Mouse (Mus musculus): Measurements from ENCODE around the gene Myo1b. TPM values are rescaled to one million over a fixed set of nuclear protein-coding genes. Genes with fewer than 3 reads are reported as not detected.
A peak's percentile ranks its signal among the peaks of the same experiment; 100 is the strongest.

Myo1b gene
- polyA plus RNA-seq, 1 experiment from 2014 or later = 117 TPM

GRCm38 (mm10) chr1:51795586-51796309 is 120.1 kb downstream of the Myo1b start:
- TF ChIP-seq CTCF (IDR thresholded peaks at IDR 0.05; ENCODE audit: low read depth) = no peak
- Histone ChIP-seq H3K4me2 (no peak overlapping the region), H3K36me3 (ENCODE audit: insufficient read depth) (peaks cover 72% of the 10 kb centered on the region), H3K27ac (ENCODE audit: low read depth) (no peak overlapping the region), H3K27me3 (ENCODE audit: insufficient read depth, low read length) (no peaks in the 10 kb centered on the region), H3K9me3 (ENCODE audit: low read depth, low read length) (no peaks in the 10 kb centered on the region), H3K4me3 (ENCODE audit: low read depth, low read length) (no peak overlapping the region), H3K4me1 (ENCODE audit: insufficient read depth) (no peaks in the 10 kb centered on the region), H3K9ac (no peak overlapping the region)
- no peak; the same call in 1 of the 2 replicates for ATAC-seq (ENCODE audit: insufficient read depth)
- 76% methylated on average over 9 of the region's 9 CpGs for WGBS
- DNase-seq = peak; percentile 43

GRCm38 (mm10) chr1:51789269-51789668 is 126.6 kb downstream of the Myo1b start:
- ATAC-seq (ENCODE audit: insufficient read depth) = peak; percentile 44; the same call in 1 of the 2 replicates
- H3K4me3 ChIP-seq (ENCODE audit: low read depth, low read length) = no peak overlapping the region
- H3K36me3 ChIP-seq (ENCODE audit: insufficient read depth) = peaks cover 64% of the 10 kb centered on the region
- no peaks in the 10 kb centered on the region for H3K27me3 ChIP-seq (ENCODE audit: insufficient read depth, low read length)
- peak; percentile 53 for DNase-seq
- H3K27ac ChIP-seq (ENCODE audit: low read depth) = peak overlapping the region; percentile 54; the same call in 1 of the 2 replicates
- 44% methylated on average over 6 of the region's 6 CpGs for WGBS
- H3K4me2 ChIP-seq = no peak overlapping the region
- H3K9ac ChIP-seq = no peak overlapping the region
- H3K4me1 ChIP-seq (ENCODE audit: insufficient read depth) = no peaks in the 10 kb centered on the region
- H3K9me3 ChIP-seq (ENCODE audit: low read depth, low read length) = no peaks in the 10 kb centered on the region
- TF ChIP-seq CTCF (IDR thresholded peaks at IDR 0.05; ENCODE audit: low read depth) = no peak

DNA sequence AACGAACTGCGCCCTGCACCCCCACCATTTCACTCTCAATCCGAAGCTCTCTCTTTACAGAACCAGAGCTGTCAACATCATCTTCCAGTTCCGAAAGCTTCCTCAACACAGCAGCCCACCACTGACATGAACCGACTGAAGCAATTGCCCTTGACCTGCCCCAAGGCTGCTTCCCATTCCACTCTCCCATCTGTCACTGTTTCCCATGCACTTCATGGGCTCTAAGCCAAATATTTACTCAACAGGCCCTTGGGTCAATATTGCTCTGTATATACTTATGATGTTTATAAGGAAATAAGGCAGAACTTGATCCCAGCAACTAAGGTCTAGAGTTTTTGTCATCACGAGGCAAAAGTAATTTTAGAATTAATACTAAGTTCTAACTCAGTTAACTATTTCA is 133.8 kb downstream of the Myo1b start:
- peak; percentile 73 for ATAC-seq (ENCODE audit: insufficient read depth)
- 38% methylated on average over 6 of the region's 6 CpGs for WGBS
- no peak overlapping the region for H3K27ac ChIP-seq (ENCODE audit: low read depth)
- DNase-seq = peak; percentile 68
- no peak overlapping the region for H3K9ac ChIP-seq
- no peaks in the 10 kb centered on the region for H3K9me3 ChIP-seq (ENCODE audit: low read depth, low read length)
- no peak for TF ChIP-seq CTCF (IDR thresholded peaks at IDR 0.05; ENCODE audit: low read depth)
- no peak overlapping the region for H3K4me2 ChIP-seq
- no peaks in the 10 kb centered on the region for H3K27me3 ChIP-seq (ENCODE audit: insufficient read depth, low read length)
- H3K36me3 ChIP-seq (ENCODE audit: insufficient read depth) = peaks cover 51% of the 10 kb centered on the region
- H3K4me3 ChIP-seq (ENCODE audit: low read depth, low read length) = no peak overlapping the region
- no peaks in the 10 kb centered on the region for H3K4me1 ChIP-seq (ENCODE audit: insufficient read depth)

- H3K4me1 ChIP-seq (ENCODE audit: insufficient read depth) = no peaks in the 10 kb centered on the region
- H3K4me3 ChIP-seq (ENCODE audit: low read depth, low read length) = no peak overlapping the region
- peaks cover 61% of the 10 kb centered on the region for H3K36me3 ChIP-seq (ENCODE audit: insufficient read depth)
- ATAC-seq (ENCODE audit: insufficient read depth) (no peak), DNase-seq (peak; percentile 15)
- H3K27me3 ChIP-seq (ENCODE audit: insufficient read depth, low read length) = no peaks in the 10 kb centered on the region
- H3K9ac ChIP-seq = no peak overlapping the region
- H3K9me3 ChIP-seq (ENCODE audit: low read depth, low read length) = no peaks in the 10 kb centered on the region
- H3K27ac ChIP-seq (ENCODE audit: low read depth) = no peak overlapping the region
- no peak overlapping the region for H3K4me2 ChIP-seq
- TF ChIP-seq CTCF (IDR thresholded peaks at IDR 0.05; ENCODE audit: low read depth) = no peak
Observed at GRCm38 (mm10) chr1:51780357-51780756, 135.5 kb downstream of the Myo1b start.

GRCm38 (mm10) chr1:51778241-51778640 is 137.6 kb downstream of the Myo1b start:
- Histone ChIP-seq H3K27ac (ENCODE audit: low read depth) (no peak overlapping the region), H3K4me2 (no peak overlapping the region), H3K9me3 (ENCODE audit: low read depth, low read length) (no peaks in the 10 kb centered on the region), H3K9ac (no peak overlapping the region), H3K36me3 (ENCODE audit: insufficient read depth) (peaks cover 70% of the 10 kb centered on the region), H3K4me3 (ENCODE audit: low read depth, low read length) (no peak overlapping the region), H3K27me3 (ENCODE audit: insufficient read depth, low read length) (no peaks in the 10 kb centered on the region), H3K4me1 (ENCODE audit: insufficient read depth) (no peaks in the 10 kb centered on the region)
- 81% methylated on average over 7 of the region's 7 CpGs for WGBS
- ATAC-seq (ENCODE audit: insufficient read depth) (no peak), DNase-seq (no peak)
- no peak for TF ChIP-seq CTCF (IDR thresholded peaks at IDR 0.05; ENCODE audit: low read depth)

- no peak overlapping the region for H3K27ac ChIP-seq (ENCODE audit: low read depth)
- no peaks in the 10 kb centered on the region for H3K9me3 ChIP-seq (ENCODE audit: low read depth, low read length)
- DNase-seq (no peak), ATAC-seq (ENCODE audit: insufficient read depth) (no peak)
- H3K27me3 ChIP-seq (ENCODE audit: insufficient read depth, low read length) = no peaks in the 10 kb centered on the region
- WGBS = 76% methylated on average over 5 of the region's 5 CpGs
- no peaks in the 10 kb centered on the region for H3K4me1 ChIP-seq (ENCODE audit: insufficient read depth)
- no peak overlapping the region for H3K9ac ChIP-seq
- H3K36me3 ChIP-seq (ENCODE audit: insufficient read depth) = peaks cover 91% of the 10 kb centered on the region
- no peak overlapping the region for H3K4me2 ChIP-seq
- no peak overlapping the region for H3K4me3 ChIP-seq (ENCODE audit: low read depth, low read length)
- no peak for TF ChIP-seq CTCF (IDR thresholded peaks at IDR 0.05; ENCODE audit: low read depth)
Observed at GRCm38 (mm10) chr1:51770504-51770871, 145.4 kb downstream of the Myo1b start.

DNA sequence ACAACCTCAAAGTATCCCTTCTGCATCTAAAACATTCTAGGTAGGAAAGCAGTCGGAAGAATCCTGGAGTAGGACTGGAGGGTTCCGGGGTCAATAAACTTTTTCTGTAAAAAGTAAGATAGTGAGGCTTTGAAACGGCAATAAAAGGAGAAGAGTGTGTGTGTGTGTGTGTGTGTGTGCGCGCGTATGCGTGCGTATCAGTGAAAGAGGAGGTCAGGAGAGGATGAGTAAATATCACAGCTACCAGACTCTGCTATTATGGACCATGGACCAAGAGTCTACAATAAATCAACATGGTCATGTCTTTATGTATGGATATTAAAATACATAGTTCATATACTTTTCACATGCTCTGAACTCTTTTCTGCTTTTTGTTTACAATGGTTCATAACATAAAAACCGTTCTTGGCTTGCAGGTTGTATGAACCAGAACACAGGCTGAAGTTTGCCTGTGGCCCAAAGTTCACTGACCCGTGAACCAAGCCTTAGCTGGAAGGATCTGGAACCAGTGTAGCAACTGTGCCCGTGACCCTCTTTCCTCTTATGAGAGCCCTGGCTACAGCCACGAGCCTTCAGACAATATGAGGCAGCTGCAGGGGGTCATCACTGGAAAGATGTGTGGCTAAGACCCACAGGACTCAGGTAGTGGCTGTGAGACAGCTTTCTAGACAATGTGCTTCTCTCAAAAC is 145.9 kb downstream of the Myo1b start:
- H3K27me3 ChIP-seq (ENCODE audit: insufficient read depth, low read length) = no peaks in the 10 kb centered on the region
- no peak for ATAC-seq (ENCODE audit: insufficient read depth)
- TF ChIP-seq CTCF (IDR thresholded peaks at IDR 0.05; ENCODE audit: low read depth) = no peak
- H3K9ac ChIP-seq = no peak overlapping the region
- H3K27ac ChIP-seq (ENCODE audit: low read depth) = no peak overlapping the region
- DNase-seq = no peak
- H3K36me3 ChIP-seq (ENCODE audit: insufficient read depth) = peaks cover 86% of the 10 kb centered on the region
- no peaks in the 10 kb centered on the region for H3K9me3 ChIP-seq (ENCODE audit: low read depth, low read length)
- H3K4me2 ChIP-seq = no peak overlapping the region
- H3K4me1 ChIP-seq (ENCODE audit: insufficient read depth) = no peaks in the 10 kb centered on the region
- H3K4me3 ChIP-seq (ENCODE audit: low read depth, low read length) = no peak overlapping the region
- WGBS = 87% methylated on average over 12 of the region's 12 CpGs
